Mouse (Mus musculus) right cerebral cortex, postnatal 25 days (tissue): ENCODE results near the gene Sel1l.

Source experiments
- DNase-seq: peaks from one replicate; pipeline ENCODE4 v3.0.0; 2022

Sel1l gene

DNA sequence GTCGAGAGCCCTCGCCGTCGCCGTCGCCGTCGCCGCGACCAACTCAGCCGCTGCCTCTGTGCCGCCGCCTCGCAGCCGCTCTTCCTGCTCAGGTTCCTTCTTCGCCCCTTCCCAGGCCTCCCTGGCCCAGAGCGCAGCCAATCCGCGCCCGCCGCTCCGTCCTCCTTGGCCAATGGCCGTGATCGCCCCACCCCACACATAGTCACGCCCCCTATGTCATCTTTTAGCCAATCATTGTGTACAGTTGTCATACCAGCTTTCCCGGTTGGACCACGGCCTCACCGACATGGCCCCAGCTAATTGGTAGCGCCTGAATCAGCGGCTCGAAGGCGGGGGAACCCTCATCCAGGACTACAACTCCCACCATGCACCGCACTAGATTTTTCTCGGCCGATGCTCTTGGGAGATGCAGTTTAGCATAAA, at the start of gene Sel1l:
Sel1l (minus strand) TSS at position 113 of the 423 bp plus-strand sequence.
- DNase-seq: peak; percentile 98

DNA sequence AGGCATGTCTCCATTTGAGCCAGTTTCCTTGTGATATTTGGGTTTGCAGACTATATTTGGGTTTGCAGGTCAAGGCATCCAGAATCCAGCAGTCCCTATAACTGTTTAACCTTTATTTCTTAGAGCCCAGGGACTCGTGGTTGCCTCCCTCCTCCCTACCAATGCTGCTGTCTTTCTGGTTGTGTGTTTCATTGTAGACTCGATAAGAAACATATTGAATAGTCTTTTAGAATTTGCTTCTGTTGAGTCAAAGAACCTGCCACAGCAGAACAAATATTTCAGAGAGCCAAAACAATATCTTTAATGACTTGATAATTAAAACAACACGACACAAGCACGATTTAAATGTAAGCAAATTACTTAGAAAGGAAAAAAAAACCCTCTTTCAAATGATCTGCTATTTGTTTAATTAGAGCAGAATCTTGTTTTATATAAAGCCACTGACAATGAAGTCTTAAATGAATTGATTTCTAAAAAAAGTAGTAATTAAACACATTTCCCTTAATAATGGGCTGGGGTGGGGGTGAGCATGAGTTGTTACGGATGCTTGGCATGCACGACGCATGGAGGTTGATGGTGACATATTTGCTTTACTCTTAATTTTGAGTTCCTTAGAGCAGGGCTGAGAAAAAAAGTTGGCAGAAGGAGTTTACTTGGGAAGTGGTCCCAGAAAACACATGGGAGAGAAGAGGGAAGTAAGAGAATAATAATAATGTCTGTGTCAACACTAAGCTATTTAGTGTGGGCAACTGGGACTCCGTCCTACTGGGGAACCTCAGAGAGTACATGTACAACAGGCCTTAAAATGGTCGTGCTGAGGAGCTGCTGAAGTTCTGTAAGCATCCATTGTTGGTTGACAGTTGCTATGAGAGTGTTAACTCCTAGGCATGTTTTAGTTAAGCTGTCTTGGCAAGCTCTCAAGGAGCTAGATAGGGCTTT, 43.9 kb upstream of the Sel1l start:
- DNase-seq: no peak

DNA sequence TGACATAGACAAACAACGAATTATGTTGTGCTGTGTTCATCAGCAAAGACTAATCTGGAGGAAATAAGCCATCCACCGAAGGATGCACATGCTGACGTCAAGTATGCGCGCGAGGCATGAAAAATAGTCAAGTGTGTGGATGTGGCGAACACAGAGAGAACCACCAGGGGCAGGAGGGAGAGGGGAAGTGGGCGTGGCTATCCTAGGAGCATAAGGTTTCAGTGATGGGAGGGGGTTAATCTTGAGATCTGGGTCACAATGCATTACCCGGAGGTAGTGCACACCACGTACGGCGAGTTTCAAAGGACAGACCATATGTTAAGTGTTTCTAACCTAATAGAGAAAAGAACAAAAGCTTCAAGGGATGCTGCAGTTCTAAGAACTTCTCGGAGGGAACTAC, 31.5 kb upstream of the Sel1l start:
- DNase-seq: no peak

DNA sequence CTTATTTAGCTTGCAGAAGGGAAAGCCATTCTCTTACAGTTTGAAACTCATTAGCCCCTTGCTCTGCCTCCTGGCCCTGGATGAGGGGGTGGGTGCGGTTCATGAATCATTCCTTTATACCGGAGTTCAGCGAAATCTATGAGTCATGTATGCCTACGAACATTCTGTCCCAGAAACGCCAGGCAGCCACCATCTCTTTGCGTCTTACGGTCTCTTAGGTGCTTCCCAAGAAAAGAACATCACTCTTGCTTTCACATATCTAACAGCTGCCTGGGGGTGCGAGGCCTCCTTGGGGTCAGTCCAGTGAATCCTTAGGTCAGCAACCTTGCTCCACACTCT, 29.9 kb upstream of the Sel1l start:
- peak; percentile 60 for DNase-seq

DNA sequence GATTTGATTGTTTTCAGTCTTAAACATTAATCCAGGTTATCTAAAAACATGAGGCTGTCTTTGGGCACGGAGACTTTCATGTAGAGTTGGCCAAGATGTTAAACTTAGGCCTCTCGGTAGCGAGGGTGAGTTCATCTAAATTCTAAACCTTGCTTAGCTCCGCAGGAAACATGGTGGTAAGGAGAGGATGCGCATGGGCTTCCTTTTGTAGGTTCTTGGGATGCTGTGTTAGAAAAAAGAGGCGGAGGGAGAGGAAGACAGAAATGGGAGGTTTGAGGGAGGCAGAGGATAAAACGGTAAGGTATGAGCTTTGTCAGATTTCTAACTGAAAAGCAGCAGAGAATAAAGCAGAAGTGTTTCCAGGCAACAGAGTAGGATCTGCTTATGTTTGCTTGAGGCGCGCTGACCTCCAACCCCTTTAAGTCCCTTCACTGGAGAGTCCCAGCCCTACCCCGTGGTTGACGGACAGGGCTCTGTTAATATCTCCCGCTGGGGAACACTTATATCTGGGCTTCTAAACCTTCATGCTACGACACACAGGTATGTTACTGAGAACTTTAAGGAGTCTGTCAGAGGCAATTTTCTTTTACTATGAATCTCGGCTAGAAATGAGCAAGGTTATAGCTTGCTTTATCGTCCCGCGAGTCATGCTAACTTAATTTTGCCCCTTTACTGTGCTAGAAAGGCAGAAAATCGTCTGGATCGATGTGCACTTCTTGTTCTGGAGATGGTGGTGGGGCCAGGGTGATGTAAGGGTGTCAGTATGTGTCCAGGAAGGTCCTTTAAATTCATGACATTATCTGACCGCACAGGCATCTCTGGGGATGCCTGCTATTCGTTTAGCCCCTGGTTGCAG, 29.3 kb upstream of the Sel1l start:
- peak; percentile 8 for DNase-seq

DNA sequence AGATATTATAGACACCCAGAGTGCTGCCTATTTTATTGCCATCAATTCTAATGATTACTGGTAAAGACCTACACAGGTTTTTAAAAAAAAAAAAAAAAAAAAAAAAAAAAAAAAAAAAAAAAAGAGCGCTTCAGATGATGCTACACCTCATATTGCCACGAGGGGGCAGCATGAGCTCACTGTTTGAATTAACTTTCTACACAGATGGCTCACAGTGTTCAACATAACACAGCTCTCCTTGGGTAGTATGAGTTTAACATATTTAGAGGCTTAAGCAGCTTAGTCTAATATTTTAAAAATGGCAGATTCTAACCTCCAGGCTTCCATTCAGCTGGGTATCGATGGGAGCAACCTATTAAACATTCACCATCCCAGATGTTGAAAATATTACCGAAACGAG, 28.7 kb upstream of the Sel1l start:
- peak; percentile 18 for DNase-seq

DNA sequence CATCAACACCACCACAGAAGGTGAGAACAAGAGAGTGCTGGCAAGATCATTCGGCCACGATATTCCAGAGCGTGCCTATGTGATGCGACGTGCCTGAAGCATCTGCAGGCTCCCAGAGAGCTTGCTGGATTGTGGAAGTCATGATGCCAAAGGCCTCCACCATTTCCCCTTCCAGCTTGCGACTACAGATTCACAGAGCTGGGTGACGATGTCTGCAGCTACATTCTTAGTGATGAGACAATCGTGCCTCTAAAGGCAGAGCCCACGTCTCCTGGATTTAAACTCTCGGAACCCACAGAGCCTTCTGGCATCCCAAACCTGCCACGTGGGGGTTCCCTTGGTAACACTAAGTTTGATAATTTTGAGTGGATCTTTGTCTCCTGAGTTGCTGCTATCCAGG, 21.7 kb upstream of the Sel1l start:
- DNase-seq: no peak

DNA sequence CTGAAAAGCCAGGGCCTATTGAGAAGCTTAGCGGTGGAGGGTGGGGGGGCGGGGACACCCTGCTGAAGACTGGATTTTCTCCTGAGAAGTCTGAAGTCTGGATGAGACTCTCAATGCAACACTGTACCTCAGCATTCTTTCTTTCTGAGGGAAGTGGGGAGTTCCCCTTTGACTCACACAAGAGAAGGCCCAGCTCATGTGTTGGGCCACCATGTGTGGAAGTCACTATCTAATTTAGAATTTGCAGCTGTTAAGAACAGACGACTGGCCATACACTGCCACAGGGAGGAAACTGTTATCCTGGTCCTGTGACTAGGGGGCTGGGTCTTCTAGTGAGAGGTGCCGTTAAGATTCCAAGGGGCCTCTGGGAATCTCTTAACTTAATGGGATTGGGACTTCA, 20.4 kb upstream of the Sel1l start:
- DNase-seq: no peak

DNA sequence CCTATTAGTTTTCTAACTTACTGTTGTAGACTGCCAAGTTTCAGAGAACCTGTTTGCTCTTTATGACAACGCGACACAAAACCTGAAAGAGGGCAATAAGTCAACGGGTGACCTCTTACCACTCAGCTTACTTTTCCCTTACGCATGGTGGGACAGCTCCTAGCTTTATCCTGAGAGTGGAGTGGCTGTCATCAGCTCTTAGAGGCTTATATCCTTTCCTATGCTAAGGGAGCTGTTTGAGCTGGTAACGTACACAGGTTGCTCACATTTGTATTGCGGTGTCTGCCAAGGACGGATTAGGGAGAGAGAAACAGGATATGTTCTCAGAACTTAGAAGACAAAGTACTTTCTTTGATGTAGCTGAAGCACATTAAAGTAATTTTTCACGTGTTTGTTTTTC, 5.4 kb upstream of the Sel1l start:
- no peak for DNase-seq

DNA sequence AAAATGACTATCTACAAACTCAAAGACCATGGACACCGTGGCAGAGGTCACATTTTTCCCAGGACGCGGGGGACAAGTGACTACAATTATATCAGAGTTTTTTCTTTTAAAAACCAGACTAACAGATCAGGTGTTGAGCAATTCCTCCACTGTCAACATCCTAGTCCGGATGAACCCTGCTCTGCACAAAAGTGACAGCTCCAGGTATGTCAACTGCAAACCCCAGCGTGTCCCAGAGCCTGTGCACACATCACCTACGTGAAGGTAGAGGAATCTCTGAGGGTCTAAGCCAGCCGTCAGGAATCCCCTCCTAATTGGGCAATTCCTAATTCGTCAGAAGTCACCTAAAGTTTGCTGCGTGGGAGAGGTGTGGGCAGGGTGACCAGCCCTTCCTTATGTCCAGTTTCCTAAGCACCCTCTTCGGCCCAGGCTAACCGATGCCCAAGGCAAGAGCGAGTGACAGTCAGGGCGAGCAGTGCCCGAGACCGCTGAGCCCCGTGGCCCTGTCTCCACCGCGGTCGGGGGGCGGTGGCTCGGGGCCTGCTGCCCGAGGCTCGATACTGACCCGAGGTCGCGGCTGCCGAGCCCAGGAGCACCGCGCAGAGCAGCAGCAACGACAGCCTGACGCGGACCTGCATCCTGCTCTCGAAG, 438 bp downstream of the Sel1l start:
- DNase-seq: no peak

DNA sequence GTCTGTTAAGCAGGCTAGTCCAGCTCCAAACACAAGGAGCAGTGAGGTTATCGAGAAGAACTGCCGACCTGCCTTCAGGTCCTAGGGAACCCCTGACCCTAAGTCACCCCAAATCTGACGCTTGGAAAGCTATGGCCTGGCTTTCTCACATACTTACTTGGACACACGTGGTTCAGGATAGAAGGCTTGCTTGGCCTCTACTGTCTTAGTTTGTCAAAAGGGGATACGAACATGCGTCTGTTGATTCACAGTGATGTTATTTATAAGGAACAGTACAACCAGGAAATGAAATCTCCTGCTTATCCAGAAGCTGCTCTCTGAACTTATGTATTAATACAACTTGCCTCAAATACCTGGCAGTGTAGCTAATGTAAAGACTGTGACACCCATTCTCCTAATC, 2.9 kb downstream of the Sel1l start:
- DNase-seq: no peak

DNA sequence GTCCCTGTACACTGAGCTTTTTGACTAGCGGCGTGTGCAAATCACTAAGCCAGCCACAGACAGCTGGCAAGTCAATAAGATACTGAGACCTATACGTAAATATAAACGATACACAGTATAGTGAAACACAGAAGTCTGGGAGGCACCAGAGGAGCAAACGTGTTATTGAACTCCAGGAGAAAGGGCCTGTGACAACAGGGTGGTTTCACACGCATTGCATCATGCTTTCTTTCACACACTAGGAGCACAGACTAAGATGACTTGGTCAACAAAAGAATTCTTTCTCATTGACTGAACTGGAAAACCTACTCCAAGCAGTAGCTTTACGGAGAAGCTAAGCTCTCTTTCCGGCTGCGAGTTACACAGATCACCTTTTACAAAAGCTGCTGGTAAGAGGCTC, 3.6 kb downstream of the Sel1l start:
- DNase-seq: no peak

DNA sequence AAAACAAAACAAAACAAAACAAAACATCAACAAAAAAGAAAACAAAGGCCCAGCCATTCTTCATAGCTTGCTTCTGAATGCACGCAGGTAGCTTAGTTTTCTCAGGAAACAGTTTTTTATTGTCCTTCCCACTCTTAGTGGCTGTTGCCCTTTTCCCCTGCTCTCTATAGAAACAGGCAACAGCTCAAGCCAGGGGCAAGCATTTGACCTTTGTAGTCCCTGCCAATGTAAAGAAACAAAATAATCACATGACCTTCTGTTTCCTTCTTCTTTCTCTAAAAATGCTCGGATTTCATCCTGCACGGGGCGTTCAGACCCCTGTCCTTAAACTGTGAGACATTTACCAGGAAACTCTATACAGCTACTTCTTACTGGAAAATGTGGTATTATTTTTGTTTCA, 4.4 kb downstream of the Sel1l start:
- no peak for DNase-seq

DNA sequence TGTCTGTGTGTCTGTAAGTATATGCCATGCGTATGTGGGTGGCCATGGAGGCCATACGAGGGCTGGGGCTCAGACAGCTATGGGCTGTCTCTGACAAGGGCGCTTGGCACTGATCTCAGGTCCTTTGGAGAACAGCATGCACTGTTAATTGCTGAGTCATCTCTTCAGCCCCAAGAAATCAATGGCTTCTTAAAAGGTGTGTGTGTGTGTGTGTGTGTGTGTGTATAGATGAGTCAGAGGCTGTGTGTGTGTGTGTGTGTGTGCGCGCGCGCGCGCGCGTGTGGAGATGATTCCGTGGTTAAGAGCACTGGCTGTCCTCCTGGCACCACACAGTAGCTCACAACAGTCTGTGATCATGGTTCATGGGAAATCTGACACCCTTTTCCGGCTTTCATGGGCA, 5.1 kb downstream of the Sel1l start:
- no peak for DNase-seq

DNA sequence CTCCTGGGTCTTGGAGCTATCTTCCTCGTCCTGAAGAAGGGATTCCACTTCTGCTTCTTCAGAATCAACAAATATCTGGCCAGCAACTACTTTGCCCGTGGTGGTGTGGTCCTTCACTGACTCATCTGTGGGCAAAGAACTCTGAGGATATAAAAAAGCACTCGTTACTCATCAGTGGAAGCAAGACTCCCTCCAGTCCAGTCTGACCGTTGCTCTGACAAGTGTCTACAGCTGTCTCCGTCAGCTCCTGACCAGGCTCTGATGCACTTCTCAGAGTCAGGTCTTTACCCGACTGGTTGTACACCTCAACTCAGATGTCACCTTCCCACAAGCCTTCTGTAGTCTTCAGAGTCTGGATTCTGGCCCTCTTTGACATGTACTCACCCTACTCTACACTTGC, 7.2 kb downstream of the Sel1l start:
- DNase-seq: no peak

DNA sequence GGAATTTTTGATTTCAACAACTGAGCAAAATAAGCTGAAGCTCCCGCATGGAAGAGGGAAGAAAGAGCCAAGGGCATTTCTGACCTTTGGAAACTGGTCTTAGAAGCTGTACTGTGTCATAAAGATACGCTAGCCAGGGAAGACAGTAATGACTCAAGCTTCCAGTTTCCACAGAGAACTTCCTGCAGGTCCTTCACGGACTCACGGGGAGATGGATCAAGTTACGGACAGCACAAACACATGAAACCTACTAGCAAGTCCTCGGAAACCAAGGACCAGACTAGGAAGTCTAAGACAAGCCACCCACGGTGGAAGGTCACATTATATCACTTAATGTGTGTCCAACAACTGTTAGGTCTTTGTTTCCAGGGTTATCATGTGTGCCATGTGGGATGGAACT, 10.7 kb downstream of the Sel1l start:
- DNase-seq: no peak

DNA sequence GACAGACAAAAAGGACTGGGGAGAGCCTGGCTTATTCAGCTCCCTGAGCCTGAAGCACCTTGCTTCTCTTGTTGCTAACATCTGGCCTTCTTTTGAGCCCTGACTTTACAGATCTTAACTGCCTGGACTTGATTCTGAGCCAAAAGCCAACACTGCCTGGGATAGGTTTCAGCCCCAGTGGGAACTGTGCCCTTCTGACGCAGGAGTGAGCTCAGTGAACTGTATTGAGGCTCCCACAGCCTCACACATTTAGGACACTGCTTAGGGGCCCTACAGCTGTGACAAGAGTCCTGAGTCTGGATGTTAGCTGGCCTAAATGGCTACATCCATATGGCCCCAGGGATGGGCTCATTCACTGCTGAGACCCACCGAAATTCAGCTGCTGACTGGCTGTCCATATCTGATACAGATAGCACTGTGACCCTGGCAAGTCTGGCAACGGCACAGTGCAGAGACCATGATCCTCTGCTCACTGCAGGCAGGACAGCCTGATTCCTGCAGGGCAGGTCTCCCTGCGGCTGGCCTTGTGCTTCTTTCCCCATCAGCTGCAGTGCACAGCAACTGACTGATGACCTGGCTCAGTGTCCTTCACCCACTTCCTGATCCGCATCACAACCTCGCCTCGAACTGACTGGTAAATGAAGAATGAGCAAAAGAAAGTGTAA, 11.4 kb downstream of the Sel1l start:
- DNase-seq: no peak

DNA sequence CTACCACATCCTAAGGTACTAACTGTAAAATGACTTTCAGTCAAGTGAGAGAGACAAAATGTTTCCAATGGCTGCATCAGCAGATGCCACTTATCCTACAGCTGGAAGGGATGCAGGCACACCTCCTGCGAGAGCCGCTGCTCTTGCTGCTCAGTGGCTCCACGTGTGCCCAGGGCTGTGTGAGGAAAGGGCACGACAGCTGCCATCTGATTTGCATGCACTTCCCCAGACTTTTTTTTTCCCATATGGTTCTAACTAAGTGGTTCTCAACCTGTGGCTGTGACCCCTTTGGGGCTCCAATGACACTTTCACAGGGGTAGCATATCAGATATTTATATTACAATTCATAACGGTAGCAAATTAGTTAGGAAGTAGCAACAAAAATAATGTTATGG, 15.0 kb downstream of the Sel1l start:
- no peak for DNase-seq

DNA sequence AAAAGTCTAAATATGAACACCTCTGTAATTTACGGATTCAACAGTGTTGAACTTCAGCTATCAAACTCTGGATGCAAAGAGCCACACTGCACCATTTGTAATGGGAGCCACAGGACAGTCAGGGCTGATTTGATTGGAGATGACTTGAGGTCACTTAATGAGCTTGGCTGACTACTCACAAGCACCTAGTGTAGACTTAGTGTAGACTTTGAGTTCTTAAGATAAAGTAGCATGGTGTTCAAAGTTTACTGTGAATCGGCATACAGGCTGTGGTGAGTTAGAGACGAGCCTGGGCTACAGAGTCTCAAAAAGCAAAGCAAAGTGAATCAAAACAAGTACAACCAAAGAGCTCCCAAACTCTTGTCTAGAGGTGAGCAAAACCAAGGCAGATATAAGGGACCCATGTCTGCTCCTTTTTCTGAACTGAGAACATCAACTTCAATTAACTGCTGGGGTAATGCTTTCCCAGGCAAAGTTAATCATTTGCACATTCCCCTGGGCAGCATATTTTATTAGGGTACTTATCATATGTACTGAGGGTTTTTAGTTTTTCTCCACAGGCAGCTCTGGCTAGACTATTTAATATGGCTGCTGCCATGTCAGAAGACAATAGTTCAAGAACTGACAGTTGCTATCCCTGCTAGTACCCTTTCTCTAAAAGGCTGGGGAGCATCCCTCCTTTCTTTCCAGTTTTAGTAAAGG, 15.6 kb downstream of the Sel1l start:
- no peak for DNase-seq

DNA sequence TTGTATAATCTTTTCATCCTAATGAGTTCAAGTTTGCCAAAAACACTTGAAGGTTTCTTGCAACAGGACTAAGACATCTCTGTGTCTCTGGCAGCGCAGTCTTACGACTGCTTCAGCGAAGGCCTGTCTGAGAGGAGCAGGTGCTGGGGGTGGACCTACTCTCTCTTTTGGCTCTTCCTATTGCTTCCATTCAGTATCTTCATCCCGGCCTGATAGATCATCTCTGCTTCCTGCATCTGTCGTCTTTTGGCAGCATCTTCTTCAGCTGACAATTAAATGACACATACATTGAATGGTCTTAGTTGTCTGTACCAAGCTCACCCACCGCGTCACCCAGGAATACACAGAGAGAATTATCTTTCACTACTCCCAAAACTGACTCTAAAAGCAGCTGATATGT, 17.5 kb downstream of the Sel1l start:
- DNase-seq: no peak

DNA sequence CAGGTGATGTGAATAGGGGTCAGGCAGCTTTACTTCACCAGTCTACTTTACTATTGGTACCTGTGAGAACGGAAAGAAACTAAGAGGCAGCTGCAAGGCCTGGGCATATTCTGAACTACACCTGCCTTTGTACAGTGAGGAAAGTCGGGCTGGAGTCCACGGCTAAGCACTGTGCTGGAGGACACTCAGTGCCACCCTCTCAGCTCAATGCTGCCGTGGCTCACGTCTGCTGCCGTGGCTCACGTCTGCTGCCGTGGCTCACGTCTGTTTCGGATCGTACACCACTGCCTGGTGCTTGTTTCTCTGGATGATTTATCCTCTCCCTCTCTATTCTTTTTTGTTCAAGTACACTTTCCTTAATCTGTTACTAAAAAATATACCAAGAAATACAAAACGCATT, 28.5 kb downstream of the Sel1l start:
- no peak for DNase-seq

DNA sequence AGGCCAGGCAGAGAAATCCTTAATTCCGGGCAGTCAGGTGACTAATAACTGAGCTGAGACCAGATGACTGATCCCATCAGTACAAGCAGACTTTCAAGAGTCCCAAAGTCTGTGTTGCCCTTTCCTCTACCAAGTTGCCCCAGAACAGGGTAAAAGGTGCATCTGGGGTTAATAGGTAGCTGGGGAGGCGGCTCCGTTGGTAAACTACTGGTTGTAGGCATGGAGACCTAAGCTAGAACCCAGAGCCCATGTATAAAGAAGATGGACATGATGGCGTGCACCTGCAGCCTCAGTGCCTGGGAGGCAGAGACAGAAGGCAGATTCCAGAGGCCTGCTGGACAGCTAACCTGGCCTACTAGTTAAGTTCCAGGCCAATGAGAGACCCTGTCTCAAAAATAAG, 30.2 kb downstream of the Sel1l start:
- DNase-seq: no peak
